Mouse (Mus musculus) heart, embryonic 12.5 days (tissue): Measurements from ENCODE around the gene Fam53b. TPM values are rescaled to one million over a fixed set of nuclear protein-coding genes. Genes with fewer than 3 reads are reported as not detected.

Source experiments
- ATAC-seq: fragments of 200-750 bp; cut with Nextera tagmentation; 2 replicates; pipeline ENCODE4 v1.8.0; 2017; ENCODE audit warnings: moderate TSS enrichment, moderate library complexity; ENCODE audit not compliant: insufficient number of reproducible peaks, low FRiP score
- H3K27ac ChIP-seq: fragments of 300-500 bp; sonication (generic); 2 replicates; pipeline ENCODE4 v1.5.1; 2016; ENCODE audit warnings: mild to moderate bottlenecking, moderate library complexity; ENCODE audit not compliant: poor library complexity, severe bottlenecking
- H3K27me3 ChIP-seq: fragments of 300-500 bp; sonication (generic); replicated peaks from 2 replicates; pipeline ENCODE4 v1.6.1; 2016; ENCODE audit warnings: mild to moderate bottlenecking, moderate library complexity
- H3K36me3 ChIP-seq: fragments of 300-500 bp; sonication (generic); 2 replicates; pipeline ENCODE4 v1.6.1; 2016; ENCODE audit warnings: mild to moderate bottlenecking, moderate library complexity
- H3K4me1 ChIP-seq: fragments of 300-500 bp; sonication (generic); replicated peaks from 2 replicates; pipeline ENCODE4 v1.6.1; 2016; ENCODE audit warnings: mild to moderate bottlenecking
- H3K4me2 ChIP-seq: fragments of 300-500 bp; sonication (generic); 2 replicates; pipeline ENCODE4 v1.6.1; 2016; ENCODE audit warnings: mild to moderate bottlenecking, moderate library complexity
- H3K4me3 ChIP-seq: fragments of 300-500 bp; sonication (generic); 2 replicates; pipeline ENCODE4 v1.5.1; 2016; ENCODE audit warnings: mild to moderate bottlenecking
- H3K9ac ChIP-seq: fragments of 300-500 bp; sonication (generic); 2 replicates; pipeline ENCODE4 v1.6.1; 2016; ENCODE audit warnings: mild to moderate bottlenecking, moderate library complexity
- H3K9me3 ChIP-seq: fragments of 300-500 bp; sonication (generic); replicated peaks from 2 replicates; pipeline ENCODE4 v1.6.1; 2016; ENCODE audit warnings: mild to moderate bottlenecking, moderate library complexity
- WGBS: fragments of 180-500 bp; shearing (Covaris S2); methylation state at CpG from one replicate; pipeline ENCODE4 v1.1.7; 2016; 5-methylcytosine and 5-hydroxymethylcytosine counted together
- polyA plus RNA-seq: library from polyadenylated mRNA; unstranded; fragments of >200 nt; fragmentation: Nextera tagmentation; extraction: Ambion mirVana; gene quantifications from 2 replicates; pipeline ENCODE4 v1.2.1, GENCODE M21; 2016

The Fam53b gene
- polyA plus RNA-seq, 1 experiment from 2014 or later = 17.0 TPM

DNA sequence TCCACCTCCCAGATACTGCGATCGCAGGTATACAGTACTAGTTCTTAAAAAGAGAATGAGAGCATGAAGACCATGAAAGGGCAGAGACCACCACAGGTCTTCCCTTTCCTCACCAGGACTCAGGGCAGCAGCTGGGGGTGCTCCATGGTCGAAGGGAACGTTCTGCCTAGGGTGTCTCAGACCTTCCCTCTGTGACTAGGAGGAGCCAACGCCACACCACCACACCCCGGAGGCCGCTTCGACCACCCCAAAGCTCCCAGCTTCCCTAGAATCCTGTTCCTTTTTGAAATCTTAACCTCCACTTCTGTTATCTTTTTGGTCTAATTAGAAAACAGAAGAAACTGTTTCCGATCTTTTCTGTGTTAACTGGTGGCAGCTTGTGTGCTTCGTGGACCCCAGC, 37.8 kb downstream of the Fam53b start:
- Histone ChIP-seq H3K4me3 (no peak overlapping the region), H3K36me3 (peaks cover 23% of the 10 kb centered on the region), H3K27ac (no peak overlapping the region), H3K4me2 (no peak overlapping the region), H3K9me3 (no peaks in the 10 kb centered on the region), H3K9ac (no peak overlapping the region), H3K27me3 (no peaks in the 10 kb centered on the region), H3K4me1 (peaks cover 43% of the 10 kb centered on the region)
- ATAC-seq = no peak
- WGBS = 89% methylated on average over 10 of the region's 10 CpGs

DNA sequence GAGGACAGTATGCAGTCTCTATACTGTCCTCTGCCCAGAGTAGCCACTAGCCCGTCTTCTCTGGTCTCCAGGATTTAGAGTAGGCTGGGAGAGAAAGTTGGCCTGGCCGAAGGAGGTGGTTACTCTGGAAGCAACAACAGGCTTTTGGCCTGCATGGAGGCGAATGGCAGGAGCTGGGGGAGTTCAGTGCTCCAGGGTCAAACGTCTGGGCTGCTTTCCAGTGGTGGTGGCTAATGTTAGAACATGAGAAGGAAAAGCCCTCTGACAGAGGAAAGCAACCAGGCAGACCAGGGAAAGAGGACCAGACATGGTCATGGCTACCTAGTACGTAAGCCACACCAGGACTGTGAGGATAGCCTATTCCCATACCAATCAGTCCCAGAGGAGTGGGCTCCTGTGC, 38.4 kb downstream of the Fam53b start:
- H3K27ac ChIP-seq = no peak overlapping the region
- no peaks in the 10 kb centered on the region for H3K27me3 ChIP-seq
- H3K4me2 ChIP-seq = no peak overlapping the region
- peaks cover 37% of the 10 kb centered on the region for H3K4me1 ChIP-seq
- 78% methylated on average over 5 of the region's 5 CpGs for WGBS
- ATAC-seq = no peak
- H3K9me3 ChIP-seq = no peaks in the 10 kb centered on the region
- no peak overlapping the region for H3K9ac ChIP-seq
- H3K4me3 ChIP-seq = no peak overlapping the region
- peaks cover 23% of the 10 kb centered on the region for H3K36me3 ChIP-seq

DNA sequence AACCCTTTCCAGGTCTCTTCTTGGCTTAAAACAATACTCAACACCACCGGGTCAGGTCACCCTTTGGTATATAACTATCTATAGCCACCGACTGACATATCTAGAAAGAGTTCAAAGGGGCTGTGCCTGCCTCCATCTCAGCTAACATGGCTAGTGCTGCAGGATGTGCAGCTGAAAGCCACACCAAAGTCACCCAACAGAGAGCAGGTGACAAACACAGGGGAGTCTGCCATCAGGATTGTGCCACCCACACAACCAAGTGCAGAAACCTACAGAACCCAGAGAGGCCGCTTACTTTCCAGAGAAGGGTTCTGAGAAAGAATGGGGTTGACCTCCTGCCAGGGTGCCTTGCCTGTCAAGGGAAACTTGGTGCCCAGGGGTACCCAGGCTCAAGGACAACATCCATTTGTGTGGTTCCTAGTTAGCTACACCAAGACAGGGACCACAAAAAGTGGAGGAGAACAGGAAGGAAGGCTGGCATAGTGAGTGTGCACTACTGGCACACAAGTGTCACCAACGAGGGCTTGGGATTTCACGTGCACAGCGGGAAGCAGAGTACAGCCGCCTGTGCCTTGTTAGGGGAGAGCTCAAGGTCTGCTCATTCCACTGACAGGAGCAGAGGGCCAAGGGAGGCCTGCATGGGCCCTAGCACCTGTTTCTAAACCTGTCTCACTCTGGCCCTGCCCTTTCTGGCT, 40.5 kb downstream of the Fam53b start:
- WGBS = 75% methylated on average over 7 of the region's 7 CpGs
- Histone ChIP-seq H3K9me3 (no peaks in the 10 kb centered on the region), H3K4me1 (peaks cover 17% of the 10 kb centered on the region; the same call in 1 of the 2 replicates), H3K36me3 (peaks cover 20% of the 10 kb centered on the region), H3K4me2 (no peak overlapping the region), H3K4me3 (no peak overlapping the region), H3K9ac (no peak overlapping the region), H3K27me3 (no peaks in the 10 kb centered on the region), H3K27ac (no peak overlapping the region)
- no peak for ATAC-seq

DNA sequence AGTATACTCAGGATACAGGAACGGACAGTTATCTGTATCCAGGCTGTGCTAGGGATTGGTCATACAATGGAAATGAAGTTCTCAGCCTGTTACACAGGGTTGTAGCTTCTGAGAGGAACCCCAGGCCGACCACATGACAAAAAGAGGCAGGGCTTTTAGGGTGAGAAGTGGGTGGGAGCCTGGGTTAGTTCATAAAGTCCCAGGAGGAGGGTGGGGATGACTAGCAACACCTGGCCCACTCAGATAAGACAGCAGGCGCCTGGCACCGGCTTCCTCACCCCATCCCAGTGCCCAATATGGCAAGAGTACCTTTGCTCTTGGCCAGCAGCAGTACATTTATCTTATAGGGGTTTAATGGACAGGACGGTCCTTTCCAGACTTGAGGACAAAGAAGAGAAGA, 41.2 kb downstream of the Fam53b start:
- no peak overlapping the region for H3K27ac ChIP-seq
- no peak overlapping the region for H3K4me2 ChIP-seq
- H3K9me3 ChIP-seq = no peaks in the 10 kb centered on the region
- peaks cover 14% of the 10 kb centered on the region for H3K36me3 ChIP-seq
- H3K27me3 ChIP-seq = no peaks in the 10 kb centered on the region
- WGBS = 75% methylated on average over 5 of the region's 5 CpGs
- 0 out of 2 replicates have a peak, but pooled peaks have one; percentile 54 for ATAC-seq
- H3K4me3 ChIP-seq = no peak overlapping the region
- H3K4me1 ChIP-seq = peaks cover 18% of the 10 kb centered on the region
- H3K9ac ChIP-seq = no peak overlapping the region

DNA sequence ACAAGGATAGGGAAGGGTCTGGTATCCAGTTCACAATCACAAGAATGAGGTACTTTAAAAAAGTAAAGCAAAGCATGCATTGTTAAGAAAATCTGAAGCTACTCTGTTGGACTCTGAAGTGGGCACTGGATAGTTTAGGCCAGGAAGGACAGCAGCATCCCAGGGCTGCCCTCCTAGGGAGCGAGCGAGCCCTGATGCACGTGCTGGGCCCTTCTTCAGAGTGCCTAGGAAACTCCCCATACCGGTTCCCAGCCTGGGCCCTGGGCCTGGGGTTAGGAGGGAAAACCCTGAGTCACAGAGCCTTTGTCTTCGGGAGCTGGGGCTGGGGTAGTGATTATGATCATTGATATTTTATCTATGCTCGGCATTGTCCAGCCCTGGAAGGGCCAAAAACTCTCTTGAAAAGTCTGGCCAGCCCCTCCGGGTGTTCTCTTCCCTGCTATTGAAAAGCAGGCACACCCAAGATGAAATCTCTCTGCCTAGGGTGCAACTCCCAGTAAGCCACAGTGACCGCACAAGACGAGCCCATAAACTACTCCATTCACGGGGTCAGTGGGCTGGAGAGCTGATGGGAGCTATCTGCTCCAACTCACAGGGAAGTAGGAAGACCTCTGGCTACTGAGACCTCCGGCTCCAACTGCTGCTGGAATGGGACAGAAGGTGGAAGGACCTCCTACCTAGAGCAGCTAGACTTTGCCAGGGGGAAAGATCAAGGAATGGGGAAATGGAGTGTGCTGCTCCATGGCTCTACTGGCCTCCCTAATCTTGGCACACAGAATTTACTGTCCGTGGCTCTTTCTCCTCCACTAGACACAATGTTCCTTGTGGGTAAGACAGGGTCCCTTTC, 45.0 kb downstream of the Fam53b start:
- Histone ChIP-seq H3K9ac (no peak overlapping the region), H3K4me1 (peaks cover 27% of the 10 kb centered on the region), H3K4me3 (no peak overlapping the region), H3K27ac (no peak overlapping the region), H3K36me3 (peaks cover 3% of the 10 kb centered on the region; the same call in 1 of the 2 replicates), H3K4me2 (no peak overlapping the region), H3K9me3 (no peaks in the 10 kb centered on the region), H3K27me3 (no peaks in the 10 kb centered on the region)
- 76% methylated on average over 12 of the region's 12 CpGs for WGBS
- no peak for ATAC-seq

DNA sequence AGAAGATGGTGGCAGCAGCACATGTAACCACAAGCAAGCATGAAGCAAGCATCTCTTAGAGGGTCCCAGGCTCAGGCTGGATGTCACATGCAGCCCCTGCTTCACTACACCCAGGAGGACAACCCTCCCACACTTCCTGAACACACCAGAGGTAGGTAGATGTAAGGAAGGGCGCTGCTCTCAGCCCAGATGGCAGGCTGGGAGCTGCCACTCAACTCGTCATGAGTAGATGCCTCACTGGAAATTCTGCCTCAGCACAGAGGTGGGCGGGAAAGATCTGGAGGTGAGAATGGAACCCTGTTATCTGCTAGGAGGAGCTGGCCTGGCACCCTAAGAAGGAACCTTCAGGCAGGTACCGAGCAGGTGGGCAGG, 45.7 kb downstream of the Fam53b start:
- ATAC-seq = no peak
- Histone ChIP-seq H3K4me2 (no peak overlapping the region), H3K27me3 (no peaks in the 10 kb centered on the region), H3K36me3 (peaks cover 3% of the 10 kb centered on the region; the same call in 1 of the 2 replicates), H3K9ac (no peak overlapping the region), H3K4me3 (no peak overlapping the region), H3K4me1 (peaks cover 31% of the 10 kb centered on the region), H3K9me3 (no peaks in the 10 kb centered on the region), H3K27ac (no peak overlapping the region)
- WGBS = 82% methylated on average over 4 of the region's 4 CpGs

DNA sequence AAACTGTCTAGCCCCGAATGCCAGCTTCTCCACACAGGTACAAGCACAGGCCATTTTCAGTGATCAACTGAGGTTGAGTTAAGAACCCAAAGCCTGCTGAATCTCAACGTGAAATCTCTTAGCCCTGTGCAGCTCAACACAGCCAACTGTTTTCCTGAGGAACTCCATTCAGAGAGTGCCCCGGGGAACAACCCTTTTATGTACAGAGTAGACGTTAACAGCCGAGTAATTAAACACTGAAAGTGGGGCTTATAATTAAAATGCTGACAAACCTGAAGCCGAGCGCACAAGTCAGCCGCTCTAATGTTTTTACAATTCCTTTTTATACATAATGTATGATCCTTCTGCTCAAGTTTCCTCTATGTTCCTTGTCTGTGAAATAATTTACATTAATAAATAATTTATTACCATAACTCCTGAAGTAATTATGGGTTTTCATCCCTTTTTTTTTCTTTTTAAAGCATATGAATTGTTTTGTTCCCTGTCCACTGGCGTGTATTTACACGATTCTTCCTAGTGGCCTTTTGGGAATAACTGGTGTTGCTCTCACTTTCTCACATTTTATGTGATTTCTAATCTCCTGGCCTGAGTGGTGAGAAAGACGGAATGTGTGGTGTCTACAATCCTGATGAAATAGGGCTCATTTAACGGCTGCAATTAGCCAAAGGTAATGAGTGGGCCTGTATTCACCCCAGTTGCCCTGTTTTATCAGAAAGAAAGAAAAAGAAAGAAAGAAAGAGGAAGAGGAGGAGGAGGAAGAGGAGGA, 46.3 kb downstream of the Fam53b start:
- Histone ChIP-seq H3K4me1 (peaks cover 32% of the 10 kb centered on the region), H3K36me3 (peaks cover 3% of the 10 kb centered on the region; the same call in 1 of the 2 replicates), H3K4me2 (no peak overlapping the region), H3K4me3 (no peak overlapping the region), H3K27ac (no peak overlapping the region), H3K27me3 (no peaks in the 10 kb centered on the region), H3K9ac (no peak overlapping the region), H3K9me3 (no peaks in the 10 kb centered on the region)
- no peak for ATAC-seq
- WGBS = 82% methylated on average over 12 of the region's 12 CpGs

DNA sequence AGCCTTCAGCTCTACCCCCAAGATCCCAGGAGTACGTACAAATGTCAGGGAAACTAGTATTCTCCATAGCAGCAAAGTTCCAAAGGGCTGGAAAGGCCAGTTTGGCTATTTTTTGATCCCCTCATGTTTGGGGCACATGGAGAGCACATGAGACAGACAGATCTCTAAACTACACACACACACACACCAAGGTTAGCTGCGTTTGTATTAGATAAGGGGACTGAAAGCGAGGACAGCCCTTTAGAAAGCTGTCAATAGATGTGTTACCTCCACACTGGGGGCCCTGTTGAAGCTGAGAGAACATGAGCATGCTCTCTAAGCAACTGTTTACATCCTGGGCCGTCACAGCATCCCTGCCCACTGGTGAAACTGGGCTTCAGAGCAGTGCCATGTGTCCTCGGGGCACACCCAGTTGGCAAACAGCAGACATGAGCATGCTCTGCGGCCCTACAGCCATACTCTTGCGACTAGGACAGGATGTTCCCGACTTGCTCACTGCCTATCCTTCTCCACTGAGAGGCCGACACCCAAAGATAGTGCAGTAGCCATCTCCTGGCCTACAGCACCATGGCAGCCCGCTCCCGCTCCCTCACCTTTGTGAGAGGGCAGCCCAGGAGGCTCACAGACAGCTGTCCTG, 47.3 kb downstream of the Fam53b start:
- H3K9me3 ChIP-seq = no peaks in the 10 kb centered on the region
- no peak for ATAC-seq
- no peak overlapping the region for H3K4me2 ChIP-seq
- WGBS = 49% methylated on average over 11 of the region's 11 CpGs
- H3K9ac ChIP-seq = no peak overlapping the region
- H3K27me3 ChIP-seq = no peaks in the 10 kb centered on the region
- peaks cover 3% of the 10 kb centered on the region; the same call in 1 of the 2 replicates for H3K36me3 ChIP-seq
- 0 out of 2 replicates have a peak overlapping the region, but pooled peaks have one; percentile 44 for H3K27ac ChIP-seq
- H3K4me1 ChIP-seq = peaks cover 32% of the 10 kb centered on the region
- no peak overlapping the region for H3K4me3 ChIP-seq

DNA sequence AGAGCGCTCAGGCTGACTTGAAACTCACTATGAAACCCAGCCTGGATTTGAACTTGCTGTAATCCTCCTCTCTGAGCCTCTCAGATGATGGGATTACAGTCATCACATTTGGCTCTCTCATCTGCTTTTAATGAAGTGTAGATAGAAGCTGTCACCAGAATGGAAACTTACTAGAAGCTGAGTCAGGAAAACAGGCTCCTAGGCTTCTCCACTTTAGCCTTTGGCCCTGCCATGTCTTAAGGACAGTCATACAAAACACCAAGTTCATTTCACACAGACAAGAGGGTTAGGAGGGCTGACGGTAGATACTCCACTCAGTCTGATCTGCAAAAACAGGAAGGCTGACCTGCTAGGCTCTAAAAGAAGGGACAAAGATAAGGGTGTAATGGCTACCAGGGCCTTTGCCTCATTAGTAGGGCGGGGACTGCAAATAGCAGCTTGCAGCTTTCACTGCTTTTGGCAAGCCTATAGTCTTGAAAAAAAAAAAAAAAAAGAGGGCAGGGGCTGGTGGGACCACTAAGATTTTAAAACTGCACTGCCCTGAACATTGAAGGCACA, 48.0 kb downstream of the Fam53b start:
- 0 out of 2 replicates have a peak, but pooled peaks have one; percentile 26 for ATAC-seq
- Histone ChIP-seq H3K4me2 (no peak overlapping the region), H3K9me3 (no peaks in the 10 kb centered on the region), H3K36me3 (peaks cover 3% of the 10 kb centered on the region; the same call in 1 of the 2 replicates), H3K4me1 (peaks cover 32% of the 10 kb centered on the region), H3K4me3 (no peak overlapping the region), H3K27ac (0 out of 2 replicates have a peak overlapping the region, but pooled peaks have one; percentile 44), H3K9ac (no peak overlapping the region), H3K27me3 (no peaks in the 10 kb centered on the region)
- WGBS = 53% methylated on average over 3 of the region's 3 CpGs

DNA sequence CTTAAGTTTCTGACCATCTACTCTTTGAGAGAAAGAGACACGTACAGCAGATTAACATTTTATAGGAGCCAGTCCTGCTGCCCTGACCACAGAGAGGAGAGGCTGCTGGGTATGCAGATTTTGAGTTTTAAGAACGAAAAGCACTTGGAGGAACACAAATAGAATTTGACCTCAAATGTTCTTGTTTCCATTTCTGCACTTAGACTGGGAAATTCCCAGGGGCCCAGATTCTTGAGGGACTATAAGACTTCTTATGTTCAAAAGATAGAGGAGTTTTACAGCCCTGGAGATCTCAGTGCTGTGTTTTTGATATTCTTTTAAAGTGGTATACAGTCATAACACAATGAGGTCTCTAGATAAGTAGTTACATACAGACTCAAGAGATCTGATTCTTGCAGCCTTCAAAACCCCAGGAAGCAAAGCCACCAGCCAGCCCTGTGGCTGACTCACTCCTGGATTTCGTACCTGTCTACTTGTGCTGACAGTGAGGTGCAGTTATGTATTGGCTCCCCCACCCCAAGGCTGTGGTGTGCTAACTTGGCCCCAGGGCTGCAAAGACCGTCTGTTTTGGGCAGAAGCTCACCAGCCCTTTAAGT, 48.7 kb downstream of the Fam53b start:
- no peak overlapping the region for H3K4me3 ChIP-seq
- H3K4me2 ChIP-seq = no peak overlapping the region
- no peak overlapping the region for H3K27ac ChIP-seq
- H3K4me1 ChIP-seq = peaks cover 32% of the 10 kb centered on the region
- peaks cover 4% of the 10 kb centered on the region for H3K36me3 ChIP-seq
- WGBS = 62% methylated on average over 4 of the region's 4 CpGs
- ATAC-seq = no peak
- H3K27me3 ChIP-seq = no peaks in the 10 kb centered on the region
- no peaks in the 10 kb centered on the region for H3K9me3 ChIP-seq
- H3K9ac ChIP-seq = no peak overlapping the region
